Mouse (Mus musculus): Measurements from ENCODE around the gene Kdm5b.

Gene Kdm5b

GRCm38 (mm10) chr1:134647591-134647990, 87.6 kb downstream of the Kdm5b start:
- no peak for DNase-seq (ENCODE audit: low spot score)

- no peak for DNase-seq (ENCODE audit: low spot score)
Observed at GRCm38 (mm10) chr1:134650816-134651215, 90.8 kb downstream of the Kdm5b start.

GRCm38 (mm10) chr1:134651268-134651850, 91.4 kb downstream of the Kdm5b start:
- DNase-seq (ENCODE audit: low spot score) = no peak

- DNase-seq (ENCODE audit: low spot score) = no peak
Observed at GRCm38 (mm10) chr1:134651851-134652398, 92.0 kb downstream of the Kdm5b start.

- DNase-seq (ENCODE audit: low spot score) = no peak
Observed at GRCm38 (mm10) chr1:134653603-134654257, 93.8 kb downstream of the Kdm5b start.

- no peak for DNase-seq (ENCODE audit: low spot score)
Observed at GRCm38 (mm10) chr1:134658841-134659240, 98.9 kb downstream of the Kdm5b start.

GRCm38 (mm10) chr1:134660163-134660562, 100.2 kb downstream of the Kdm5b start:
- DNase-seq (ENCODE audit: low spot score) = no peak

GRCm38 (mm10) chr1:134671234-134672070, 111.5 kb downstream of the Kdm5b start:
- DNase-seq (ENCODE audit: low spot score) = no peak

GRCm38 (mm10) chr1:134674312-134674711, 114.3 kb downstream of the Kdm5b start:
- DNase-seq (ENCODE audit: low spot score) = peak; percentile 25

GRCm38 (mm10) chr1:134679445-134679844, 119.5 kb downstream of the Kdm5b start:
- DNase-seq (ENCODE audit: low spot score) = no peak

GRCm38 (mm10) chr1:134680617-134681016, 120.6 kb downstream of the Kdm5b start:
- peak; percentile 74 for DNase-seq (ENCODE audit: low spot score)

GRCm38 (mm10) chr1:134682460-134682859, 122.5 kb downstream of the Kdm5b start:
- no peak for DNase-seq (ENCODE audit: low spot score)

Measured in embryo, embryonic 10 days (tissue).